Mouse (Mus musculus) heart, postnatal 0 days (tissue): Measurements from ENCODE around the gene Hdhd3. TPM values are rescaled to one million over a fixed set of nuclear protein-coding genes. Genes with fewer than 3 reads are reported as not detected.

ENCODE experiments used
- ATAC-seq: fragments of 200-750 bp; cut with Nextera tagmentation; 2 replicates; pipeline ENCODE4 v1.8.0; 2017; ENCODE audit warnings: low read depth, moderate number of reproducible peaks, moderate library complexity; ENCODE audit not compliant: insufficient read depth
- DNase-seq: peaks from one replicate; pipeline ENCODE4 v3.0.0-alpha.2; 2016; ENCODE audit warnings: low spot score
- H3K27ac ChIP-seq: fragments of 300-500 bp; sonication (generic); 2 replicates; pipeline ENCODE4 v1.5.1; 2014; ENCODE audit warnings: low read depth, mild to moderate bottlenecking
- H3K27me3 ChIP-seq: fragments of 300-500 bp; sonication (generic); 2 replicates; pipeline ENCODE4 v1.6.1; 2014; ENCODE audit warnings: low read length, mixed read lengths; ENCODE audit not compliant: control insufficient read depth, insufficient read depth
- H3K36me3 ChIP-seq: fragments of 300-500 bp; sonication (generic); replicated peaks from 2 replicates; pipeline ENCODE4 v1.6.1; 2014; ENCODE audit warnings: low read length, mixed read lengths; ENCODE audit not compliant: control insufficient read depth, insufficient read depth
- H3K4me1 ChIP-seq: fragments of 300-500 bp; sonication (generic); 2 replicates; pipeline ENCODE4 v1.6.1; 2014; ENCODE audit warnings: antibody characterized with exemption; ENCODE audit not compliant: control insufficient read depth, insufficient read depth
- H3K4me2 ChIP-seq: fragments of 300-500 bp; sonication (generic); 2 replicates; pipeline ENCODE4 v1.6.1; 2014; ENCODE audit warnings: low read depth, mild to moderate bottlenecking, low read length, moderate library complexity
- H3K4me3 ChIP-seq: fragments of 300-500 bp; sonication (generic); 2 replicates; pipeline ENCODE4 v1.5.1; 2014; ENCODE audit warnings: low read depth, low read length
- H3K9ac ChIP-seq: fragments of 300-500 bp; sonication (generic); replicated peaks from 2 replicates; pipeline ENCODE4 v1.6.1; 2014; ENCODE audit warnings: low read depth, low read length, mixed read lengths
- H3K9me3 ChIP-seq: fragments of 300-500 bp; sonication (generic); replicated peaks from 2 replicates; pipeline ENCODE4 v1.6.1; 2016; ENCODE audit warnings: low read length; ENCODE audit not compliant: control insufficient read depth
- CTCF ChIP-seq: IDR thresholded peaks from 2 replicates; pipeline ENCODE4 v1.5.1; 2016; ENCODE audit warnings: antibody characterized with exemption, control low read depth, low read depth
- EP300 ChIP-seq: IDR thresholded peaks from 2 replicates; pipeline ENCODE4 v1.6.1; 2016; ENCODE audit warnings: antibody characterized with exemption, low read depth
- WGBS: fragments of 180-500 bp; shearing (Covaris S2); extraction: QIAGEN DNeasy Blood & Tissue Kit; methylation state at CpG from one replicate; pipeline ENCODE4 v1.1.7; 2014; 5-methylcytosine and 5-hydroxymethylcytosine counted together
- polyA plus RNA-seq: library from polyadenylated mRNA; unstranded; fragments of >200 nt; fragmentation: Nextera tagmentation; extraction: Ambion mirVana; gene quantifications from 2 replicates; pipeline ENCODE4 v1.2.1, GENCODE M21; 2015
- total RNA-seq: library from RNA; depleted of rRNA; stranded (reverse); fragments of >200 nt; gene quantifications from 2 replicates; pipeline ENCODE4 v1.2.3, GENCODE M21; 2014; ENCODE audit warnings: low replicate concordance

Gene Hdhd3
- total and polyA plus RNA-seq, 2 experiments from 2014 or later = 9.7 to 17.8 TPM

DNA sequence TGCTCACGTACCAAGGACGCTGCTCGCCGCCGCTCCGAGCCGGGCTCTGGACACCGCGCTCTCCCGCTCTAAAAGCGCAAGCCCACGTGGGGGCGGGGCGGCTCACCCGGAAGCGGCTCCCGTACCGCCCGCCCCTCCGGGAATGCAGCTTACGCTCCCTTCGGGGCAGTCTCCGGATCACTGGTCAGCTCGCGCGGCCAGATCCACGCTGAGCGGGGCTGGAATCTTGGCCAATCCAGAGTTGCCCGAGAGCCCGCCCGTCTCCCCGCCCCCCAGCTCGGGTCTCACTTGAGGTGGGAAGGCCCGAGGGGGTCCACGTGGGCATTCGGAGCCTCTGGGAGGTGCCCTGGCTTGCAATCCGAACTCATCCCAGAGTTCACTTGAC is 16.6 kb upstream of the Hdhd3 start, which contains the start of gene Alad:
Alad (minus strand) TSS at position 70 of the 385 bp plus-strand sequence.
- Histone ChIP-seq H3K36me3 (0 out of 2 replicates have a peak, but pooled peaks cover 5% of the 10 kb centered on the region), H3K27me3 (no peaks in the 10 kb centered on the region), H3K9me3 (no peaks in the 10 kb centered on the region), H3K4me3 (peak within 1 kb of the TSS; percentile 73), H3K9ac (peak within 1 kb of the TSS; percentile 63), H3K4me1 (peaks cover 29% of the 10 kb centered on the region), H3K4me2 (peak within 1 kb of the TSS; percentile 71), H3K27ac (peak within 1 kb of the TSS; percentile 82)
- WGBS = under 1% methylated on average over 37 of the region's 37 CpGs
- TF ChIP-seq CTCF = no peak
- TF ChIP-seq EP300 = no peak
- ATAC-seq (peak; percentile 90), DNase-seq (peak; percentile 87)

DNA sequence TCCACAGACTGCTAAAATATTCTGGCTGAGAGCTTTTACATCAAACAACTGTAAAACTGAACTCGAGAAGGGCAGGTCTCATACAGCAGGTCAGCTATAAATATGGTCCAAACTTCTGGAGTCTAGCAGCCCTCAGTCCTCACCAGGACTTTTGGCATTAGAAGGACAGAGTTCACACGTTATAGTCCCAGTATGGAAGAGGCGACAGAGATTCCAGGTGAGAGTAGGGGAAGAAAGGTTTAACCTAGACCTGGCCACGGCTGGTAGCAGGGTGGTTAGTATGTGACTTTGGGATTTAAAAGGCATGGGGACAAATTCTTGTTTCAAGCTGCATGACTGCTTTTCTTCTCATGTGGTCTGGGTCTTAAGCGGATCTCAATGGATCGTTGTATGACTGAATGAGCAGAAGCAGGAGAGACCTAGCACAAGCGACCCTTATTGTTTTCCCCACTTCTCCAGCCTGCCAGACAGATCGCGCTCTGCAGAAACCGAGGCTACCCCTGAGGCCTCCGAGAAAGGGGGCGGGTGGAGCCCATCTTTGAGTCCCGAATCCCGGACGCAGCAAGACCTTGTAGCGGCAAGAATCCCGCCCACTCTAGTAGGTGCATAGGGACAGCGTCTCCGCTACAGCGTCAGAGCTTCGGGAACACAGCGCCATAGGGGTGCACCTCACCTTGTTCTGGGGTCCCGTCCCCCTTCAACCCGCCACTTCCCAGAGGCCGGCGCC is 16.0 kb upstream of the Hdhd3 start:
- H3K4me3 ChIP-seq = peak overlapping the region; percentile 73
- TF ChIP-seq CTCF (no peak), EP300 (no peak)
- H3K9ac ChIP-seq = peak overlapping the region; percentile 63
- H3K27me3 ChIP-seq = no peaks in the 10 kb centered on the region
- whole genome bisulfite sequencing = 3% methylated on average over 26 of the region's 26 CpGs
- peak overlapping the region; percentile 82 for H3K27ac ChIP-seq
- peaks cover 26% of the 10 kb centered on the region for H3K4me1 ChIP-seq
- ATAC-seq (peak; percentile 49), DNase-seq (no peak)
- H3K9me3 ChIP-seq = no peaks in the 10 kb centered on the region
- H3K36me3 ChIP-seq = 0 out of 2 replicates have a peak, but pooled peaks cover 5% of the 10 kb centered on the region
- peak overlapping the region; percentile 71 for H3K4me2 ChIP-seq

DNA sequence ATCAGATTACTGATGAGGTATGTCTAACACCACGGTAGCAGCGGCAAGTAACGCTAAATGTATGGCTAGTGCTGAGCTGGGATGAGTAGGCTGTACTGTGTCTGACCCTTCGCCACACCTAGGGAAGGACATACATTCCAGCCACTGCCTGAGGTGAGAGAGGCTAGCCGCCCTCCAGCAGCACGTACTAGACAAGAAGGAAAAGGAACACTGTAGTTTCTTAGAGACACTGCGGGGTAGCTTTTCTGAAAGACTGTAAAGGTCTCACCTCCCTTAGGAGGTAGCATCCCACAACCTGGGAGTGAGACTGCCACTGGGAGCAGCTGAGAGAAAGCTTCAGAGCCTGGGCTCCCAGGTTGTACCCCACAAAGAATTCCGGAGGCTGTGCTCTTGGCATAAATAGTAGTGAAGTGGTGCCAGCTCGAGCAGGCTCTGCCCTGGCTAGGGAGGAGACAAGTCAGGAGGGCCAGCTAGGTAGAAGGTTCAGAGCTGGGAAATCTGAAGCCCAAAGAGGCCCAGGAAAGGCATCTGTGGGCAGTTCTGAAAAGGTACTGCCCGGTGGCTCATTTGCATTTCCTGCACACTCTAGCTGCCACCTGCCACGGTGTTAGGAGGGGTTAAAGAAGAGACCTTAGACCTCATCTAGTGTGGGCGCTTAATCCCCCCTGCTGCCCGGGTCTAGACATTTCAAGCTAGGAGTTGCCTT is 15.3 kb upstream of the Hdhd3 start:
- Histone ChIP-seq H3K4me1 (peaks cover 23% of the 10 kb centered on the region), H3K36me3 (peaks cover 10% of the 10 kb centered on the region), H3K27me3 (no peaks in the 10 kb centered on the region), H3K27ac (peak overlapping the region; percentile 46; the same call in 1 of the 2 replicates), H3K9me3 (no peaks in the 10 kb centered on the region), H3K4me3 (peak overlapping the region; percentile 73), H3K9ac (peak overlapping the region; percentile 35; the same call in 1 of the 2 replicates), H3K4me2 (peak overlapping the region; percentile 71)
- WGBS = 38% methylated on average over 13 of the region's 13 CpGs
- TF ChIP-seq CTCF (no peak), EP300 (no peak)
- ATAC-seq = no peak
- no peak for DNase-seq

DNA sequence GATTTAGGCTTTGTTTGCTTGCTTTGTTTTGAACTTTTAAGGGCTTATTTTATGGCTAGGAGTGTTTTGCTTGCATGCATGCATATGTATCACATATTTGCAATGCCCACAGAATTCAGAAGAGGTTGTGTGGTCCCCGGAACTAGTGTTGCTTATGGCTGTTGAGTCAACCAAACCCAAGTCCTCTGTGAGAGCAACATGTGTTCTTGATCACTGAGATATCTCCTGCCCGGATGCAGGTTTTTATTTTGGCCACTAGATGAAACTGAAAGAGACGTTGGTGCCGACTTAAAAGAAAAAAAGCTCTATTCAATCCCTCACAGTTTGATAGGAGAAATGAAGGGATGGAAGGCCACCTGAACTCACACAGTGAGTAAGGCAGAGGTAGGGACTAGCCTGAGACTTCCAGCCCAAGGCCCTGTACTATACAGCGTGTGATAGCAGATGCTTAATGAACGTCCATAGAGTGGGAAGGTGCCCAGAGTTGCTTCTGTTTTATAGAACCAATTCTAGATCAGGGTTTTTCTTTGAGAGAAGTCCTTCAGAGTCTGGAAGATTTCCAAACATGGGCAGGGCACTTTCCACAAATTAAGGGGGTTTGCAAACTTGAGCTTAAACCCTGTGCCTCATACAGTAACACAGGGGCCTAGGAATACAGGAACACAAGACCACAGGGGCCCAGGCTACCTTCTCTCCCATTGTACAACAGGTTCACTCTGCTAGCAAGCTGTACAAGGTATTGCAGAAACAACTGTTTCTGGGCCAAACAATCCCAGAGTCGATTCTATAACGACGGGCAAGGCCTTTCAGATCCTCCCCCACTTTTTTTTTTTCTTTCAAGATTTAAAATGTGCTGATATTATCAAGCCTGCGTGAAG is 14.5 kb upstream of the Hdhd3 start:
- TF ChIP-seq EP300 = no peak
- TF ChIP-seq CTCF = no peak
- Histone ChIP-seq H3K27me3 (no peaks in the 10 kb centered on the region), H3K36me3 (peaks cover 17% of the 10 kb centered on the region), H3K9ac (no peak overlapping the region), H3K4me1 (peaks cover 23% of the 10 kb centered on the region), H3K4me3 (0 out of 2 replicates have a peak overlapping the region, but pooled peaks have one; percentile 73), H3K9me3 (no peaks in the 10 kb centered on the region), H3K4me2 (peak overlapping the region; percentile 71; the same call in 1 of the 2 replicates), H3K27ac (no peak overlapping the region; the same call in 1 of the 2 replicates)
- 72% methylated on average over 10 of the region's 10 CpGs for WGBS
- DNase-seq (no peak), ATAC-seq (no peak)

DNA sequence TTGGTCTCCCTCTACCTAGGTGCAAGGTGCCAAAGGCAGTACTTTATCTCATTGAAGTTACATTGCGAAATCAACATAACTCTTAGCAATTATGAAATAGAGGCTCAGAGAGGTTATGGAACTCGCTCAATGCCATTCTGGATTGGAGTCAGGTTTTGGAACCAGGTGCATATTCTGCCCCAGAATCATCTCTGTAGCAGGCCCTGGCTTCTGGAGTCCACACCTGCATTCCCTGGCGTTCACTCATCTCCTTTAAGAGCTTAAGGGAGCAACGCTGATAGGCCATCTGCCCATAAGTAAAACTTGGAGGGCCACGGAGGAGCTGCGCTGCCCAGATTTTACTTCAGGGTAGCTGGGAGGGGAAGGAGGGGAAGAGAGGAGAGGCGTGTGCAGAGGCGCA is 13.8 kb upstream of the Hdhd3 start:
- Histone ChIP-seq H3K9me3 (no peaks in the 10 kb centered on the region), H3K9ac (no peak overlapping the region), H3K27ac (no peak overlapping the region), H3K4me3 (no peak overlapping the region), H3K4me1 (peaks cover 23% of the 10 kb centered on the region), H3K4me2 (no peak overlapping the region), H3K36me3 (peaks cover 20% of the 10 kb centered on the region), H3K27me3 (no peaks in the 10 kb centered on the region)
- ATAC-seq (no peak), DNase-seq (no peak)
- TF ChIP-seq EP300 (no peak), CTCF (no peak)
- WGBS = 85% methylated on average over 8 of the region's 8 CpGs
